Mouse (Mus musculus) small intestine, adult 10 weeks (tissue): ENCODE data around the gene Pigh. TPM values are rescaled to one million over a fixed set of nuclear protein-coding genes. Genes with fewer than 3 reads are reported as not detected.

Experiments used
- polyA plus RNA-seq: library from polyadenylated mRNA; stranded (reverse); fragments of 350-450 nt; fragmentation: Illumina TruSeq; extraction: RNeasy Lipid Tissue Mini Kit (QIAGEN cat#74804); gene quantifications from one replicate; pipeline ENCODE4 v1.2.3, GENCODE M21; 2014; ENCODE audit warnings: low replicate concordance

Pigh gene
- polyA plus RNA-seq = 23.7 TPM

GRCm38 (mm10) chr12:79089182-79089812 is at the start of gene Pigh:
Gene Pigh (minus strand): TSS chr12:79089651.

DNA sequence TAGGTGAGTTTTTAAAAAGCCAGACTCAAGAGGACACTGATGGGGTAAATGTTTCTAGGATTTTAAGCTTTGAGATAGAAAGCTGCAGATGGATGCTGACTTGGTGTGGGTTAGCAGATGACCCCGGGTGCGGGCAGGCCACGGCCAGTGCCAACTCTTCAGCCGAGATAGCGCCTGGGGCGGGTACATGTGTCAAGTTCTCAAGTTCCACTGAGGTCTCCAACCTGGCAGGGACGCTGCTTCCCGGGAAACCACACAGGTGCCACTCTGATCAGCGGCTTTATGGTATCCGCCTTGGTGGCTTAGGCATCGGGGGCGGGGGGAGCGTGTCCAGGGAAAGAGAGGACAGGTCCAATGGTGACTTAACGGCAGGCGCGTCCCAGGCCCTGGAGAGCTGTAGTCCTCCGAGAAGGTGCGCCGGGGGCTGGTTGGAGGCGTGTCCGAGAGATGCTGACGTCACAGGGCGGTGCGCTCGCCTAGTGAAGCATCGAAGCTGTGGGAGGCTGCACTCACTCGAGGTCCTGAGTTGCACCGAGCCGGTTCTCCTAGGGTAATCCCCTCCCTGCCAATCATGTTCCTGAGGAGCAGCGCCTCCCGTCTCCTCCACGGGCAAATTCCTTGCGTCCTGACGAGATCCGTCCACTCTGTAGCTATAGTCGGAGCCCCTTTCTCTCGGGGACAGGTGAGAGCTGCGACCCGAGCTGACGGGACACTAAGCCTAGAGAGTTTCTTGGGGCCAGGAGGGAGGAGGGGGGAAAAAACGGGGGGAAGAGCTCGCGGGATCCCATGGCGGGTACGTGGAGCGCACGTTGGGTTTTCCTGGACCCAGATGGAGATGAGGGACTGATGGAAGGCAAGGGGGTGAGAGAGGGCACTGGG is 41.1 kb upstream of the Pigh start, which contains the start of gene Arg2:
TSS of gene Arg2 (plus strand) at position 479 of the 879 bp plus-strand sequence.

Other genes starting within 250 kb of the Pigh start
- gene Atp6v1d, start 228.0 kb downstream of the Pigh start, polyA plus RNA-seq = 90.4 TPM
- 84.1 TPM for gene Eif2s1, start 227.8 kb downstream of the Pigh start, polyA plus RNA-seq
- 17.5 TPM for gene Plek2, start 182.7 kb downstream of the Pigh start, polyA plus RNA-seq
- gene Tmem229b, start 82.0 kb downstream of the Pigh start, polyA plus RNA-seq = 3.7 TPM
- 48.4 TPM for gene Plekhh1, start 60.5 kb downstream of the Pigh start, polyA plus RNA-seq
- gene Arg2, start 41.1 kb upstream of the Pigh start, polyA plus RNA-seq = 2,001 TPM
- gene Vti1b, start 83.0 kb upstream of the Pigh start, polyA plus RNA-seq = 115 TPM
- 57.6 TPM for gene Rdh11, start 102.6 kb upstream of the Pigh start, polyA plus RNA-seq
- 0.67 TPM for gene Rdh12, start 119.3 kb upstream of the Pigh start, polyA plus RNA-seq
- 7.2 TPM for gene Zfyve26, start 206.7 kb upstream of the Pigh start, polyA plus RNA-seq
- 0.74 TPM for gene Rad51b, start 207.6 kb upstream of the Pigh start, polyA plus RNA-seq